Mouse (Mus musculus): ENCODE measurements around the gene H2-T24. TPM values are rescaled to one million over a fixed set of nuclear protein-coding genes. Genes with fewer than 3 reads are reported as not detected.

Gene H2-T24
- polyA plus RNA-seq, 2 experiments, result 4.0 to 4.3 TPM

- TF ChIP-seq EP300 (IDR thresholded peaks at IDR 0.05; ENCODE audit: low read depth), result no peak
- TF ChIP-seq CTCF (IDR thresholded peaks at IDR 0.05; ENCODE audit: low read depth), result no peak
- Histone ChIP-seq H3K27me3 (ENCODE audit: control insufficient read depth, insufficient read depth, low read length) (no peaks in the 10 kb centered on the region), H3K4me1 (replicated peaks; ENCODE audit: control insufficient read depth in 2 of 2, insufficient read depth in 2 of 2, low read length in 1 of 2) (peaks cover 3 to 8% of the 10 kb centered on the region in 2 experiments; a peak in 3 of 4 replicates), H3K9ac (replicated peaks) (no peak overlapping the region), H3K36me3 (replicated peaks; ENCODE audit: control insufficient read depth, insufficient read depth, low read depth) (no peaks in the 10 kb centered on the region; the same call in 1 of the 2 replicates), H3K4me2 (ENCODE audit: low read depth) (no peak overlapping the region), H3K4me3 (ENCODE audit: insufficient read depth in 1 of 2, low read depth in 2 of 2, low read length in 2 of 2) (no peak overlapping the region), H3K27ac (no peak overlapping the region), H3K9me3 (ENCODE audit: control insufficient read depth, low read length) (no peaks in the 10 kb centered on the region)
- 82% methylated on average over 9 of the region's 9 CpGs for WGBS (ENCODE audit: insufficient replicate concordance)
- ATAC-seq (ENCODE audit: insufficient read depth) (no peak), DNase-seq (ENCODE audit: low read depth in 3 of 3, low spot score in 3 of 3) (no peak)
Observed at GRCm38 (mm10) chr17:35981776-35982175, 38.6 kb downstream of the H2-T24 start.

- Histone ChIP-seq H3K4me2 (ENCODE audit: low read depth) (peak overlapping the region; percentile 97), H3K36me3 (replicated peaks; ENCODE audit: control insufficient read depth, insufficient read depth, low read depth) (no peaks in the 10 kb centered on the region; the same call in 1 of the 2 replicates), H3K9ac (replicated peaks) (peak overlapping the region; percentile 49), H3K27ac (no peak overlapping the region), H3K27me3 (ENCODE audit: control insufficient read depth, insufficient read depth, low read length) (no peaks in the 10 kb centered on the region), H3K9me3 (ENCODE audit: control insufficient read depth, low read length) (no peaks in the 10 kb centered on the region), H3K4me3 (ENCODE audit: insufficient read depth in 1 of 2, low read depth in 2 of 2, low read length in 2 of 2) (peak overlapping the region; percentile 71 to 84), H3K4me1 (replicated peaks; ENCODE audit: control insufficient read depth in 2 of 2, insufficient read depth in 2 of 2, low read length in 1 of 2) (peaks cover 3 to 8% of the 10 kb centered on the region in 2 experiments; a peak in 3 of 4 replicates)
- ATAC-seq (ENCODE audit: insufficient read depth) (no peak), DNase-seq (ENCODE audit: low read depth in 3 of 3, low spot score in 3 of 3) (no peak)
- under 1% methylated on average over 29 of the region's 29 CpGs for WGBS (ENCODE audit: insufficient replicate concordance)
- no peak for TF ChIP-seq CTCF (IDR thresholded peaks at IDR 0.05; ENCODE audit: low read depth)
- no peak for TF ChIP-seq EP300 (IDR thresholded peaks at IDR 0.05; ENCODE audit: low read depth)
Observed at GRCm38 (mm10) chr17:35980363-35980754, 40.0 kb downstream of the H2-T24 start.

GRCm38 (mm10) chr17:35979401-35980362, 40.7 kb downstream of the H2-T24 start, which contains the start of the genes Gnl1 and Prr3:
Gene Gnl1 (plus strand): TSS chr17:35979851.
Gene Prr3 (minus strand): TSS chr17:35980236.
- under 1% methylated on average over 108 of the region's 109 CpGs for WGBS (ENCODE audit: insufficient replicate concordance)
- no peaks in the 10 kb centered on the region for H3K27me3 ChIP-seq (ENCODE audit: control insufficient read depth, insufficient read depth, low read length)
- H3K9me3 ChIP-seq (ENCODE audit: control insufficient read depth, low read length), result no peaks in the 10 kb centered on the region
- peak; percentile 40 for TF ChIP-seq CTCF (IDR thresholded peaks at IDR 0.05; ENCODE audit: low read depth)
- no peak for TF ChIP-seq EP300 (IDR thresholded peaks at IDR 0.05; ENCODE audit: low read depth)
- H3K4me3 ChIP-seq (ENCODE audit: insufficient read depth in 1 of 2, low read depth in 2 of 2, low read length in 2 of 2), result peak within 1 kb of the TSS; percentile 71 to 84
- H3K27ac ChIP-seq, result peak within 1 kb of the TSS; percentile 46
- ATAC-seq (ENCODE audit: insufficient read depth), result peak; percentile 91
- peak within 1 kb of the TSS; percentile 49 for H3K9ac ChIP-seq (replicated peaks)
- H3K4me1 ChIP-seq (replicated peaks; ENCODE audit: control insufficient read depth in 2 of 2, insufficient read depth in 2 of 2, low read length in 1 of 2), result peaks cover 3 to 8% of the 10 kb centered on the region in 2 experiments; a peak in 3 of 4 replicates
- DNase-seq (ENCODE audit: low read depth in 3 of 3, low spot score in 3 of 3), result peak; percentile 70 to 73 (median 72)
- H3K4me2 ChIP-seq (ENCODE audit: low read depth), result peak within 1 kb of the TSS; percentile 97
- no peaks in the 10 kb centered on the region; the same call in 1 of the 2 replicates for H3K36me3 ChIP-seq (replicated peaks; ENCODE audit: control insufficient read depth, insufficient read depth, low read depth)

DNA sequence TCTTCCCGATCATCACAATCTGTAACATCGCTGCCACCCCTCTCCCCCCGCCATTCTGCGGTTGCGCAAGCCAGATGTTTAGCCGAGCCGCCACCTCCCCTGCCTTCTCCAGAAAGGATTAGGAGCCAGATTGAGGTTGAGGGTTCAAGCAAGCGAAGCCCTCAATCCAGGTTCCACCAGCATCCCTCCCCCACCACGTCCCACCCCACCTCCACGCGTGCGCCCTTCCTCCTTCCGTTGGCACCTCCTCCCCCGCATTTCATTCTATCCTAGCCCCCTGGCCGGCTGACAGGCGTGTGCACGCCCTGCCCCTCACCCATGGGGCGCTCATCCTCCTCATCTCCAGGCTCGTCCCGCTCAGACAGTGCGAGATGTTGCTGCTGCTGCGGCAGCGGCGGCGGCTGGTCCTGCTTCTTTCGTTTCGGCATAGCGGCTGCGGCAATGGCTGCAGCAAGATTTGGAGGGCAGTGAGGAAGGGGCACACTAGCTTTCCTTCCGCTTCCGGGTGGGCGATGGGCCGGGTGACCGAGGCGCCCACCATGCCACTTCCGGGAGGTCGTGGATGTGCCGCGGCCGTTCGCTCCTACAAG, 41.5 kb downstream of the H2-T24 start:
- H3K9me3 ChIP-seq (ENCODE audit: control insufficient read depth, low read length), result no peaks in the 10 kb centered on the region
- H3K4me3 ChIP-seq (ENCODE audit: insufficient read depth in 1 of 2, low read depth in 2 of 2, low read length in 2 of 2), result peak overlapping the region; percentile 71 to 84
- DNase-seq (ENCODE audit: low read depth in 3 of 3, low spot score in 3 of 3) (no peak), ATAC-seq (ENCODE audit: insufficient read depth) (peak; percentile 1)
- peak overlapping the region; percentile 97 for H3K4me2 ChIP-seq (ENCODE audit: low read depth)
- TF ChIP-seq EP300 (IDR thresholded peaks at IDR 0.05; ENCODE audit: low read depth) (no peak), CTCF (IDR thresholded peaks at IDR 0.05; ENCODE audit: low read depth) (0 out of 2 replicates have a peak, but pooled peaks have one; percentile 7)
- no peak overlapping the region for H3K27ac ChIP-seq
- no peaks in the 10 kb centered on the region; the same call in 1 of the 2 replicates for H3K36me3 ChIP-seq (replicated peaks; ENCODE audit: control insufficient read depth, insufficient read depth, low read depth)
- WGBS (ENCODE audit: insufficient replicate concordance), result under 1% methylated on average over 41 of the region's 41 CpGs
- no peaks in the 10 kb centered on the region for H3K27me3 ChIP-seq (ENCODE audit: control insufficient read depth, insufficient read depth, low read length)
- H3K4me1 ChIP-seq (replicated peaks; ENCODE audit: control insufficient read depth in 2 of 2, insufficient read depth in 2 of 2, low read length in 1 of 2), result peaks cover 3 to 8% of the 10 kb centered on the region in 2 experiments; a peak in 3 of 4 replicates
- H3K9ac ChIP-seq (replicated peaks), result peak overlapping the region; percentile 49
